Mouse (Mus musculus) cerebellum, adult 2 months (tissue): ENCODE measurements around the gene Vps39.

Experiments used
- CTCF ChIP-seq: fragments of 200-500 bp; IDR thresholded peaks from 2 replicates; pipeline ENCODE4 v1.5.1; 2011; ENCODE audit warnings: low read depth, mild to moderate bottlenecking, control low read depth, low read length, moderate library complexity, borderline replicate concordance; ENCODE audit not compliant: insufficient read depth
- POLR2A ChIP-seq: fragments of 200-500 bp; IDR thresholded peaks from 2 replicates; pipeline ENCODE4 v1.6.1; 2011; ENCODE audit warnings: low read length, control low read depth, borderline replicate concordance; ENCODE audit not compliant: insufficient read depth

DNA sequence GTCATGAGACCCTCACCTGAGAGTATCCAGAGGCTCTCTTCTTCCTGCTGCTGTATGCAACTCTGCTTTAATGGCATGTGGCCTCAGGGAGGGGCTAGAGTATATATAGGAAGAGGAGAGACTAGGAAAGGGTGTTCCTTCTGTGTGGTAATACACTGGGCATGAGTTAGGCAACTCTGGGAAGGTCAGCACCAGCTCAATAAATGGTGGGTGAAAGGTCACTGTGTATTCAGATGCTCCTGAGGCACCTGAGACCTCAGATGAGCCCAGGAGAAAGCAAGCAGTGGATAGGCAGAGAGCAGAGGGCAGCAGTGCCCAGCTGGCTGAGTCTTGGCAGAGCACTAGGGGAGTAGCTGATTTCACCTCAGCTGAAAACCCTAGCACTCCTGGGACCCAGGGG lies 68.2 kb downstream of the Vps39 start:
- TF ChIP-seq POLR2A (no peak), CTCF (no peak)
